Mouse (Mus musculus) heart, embryonic 11.5 days (tissue): ENCODE results near the gene Gm20425. TPM values are rescaled to one million over a fixed set of nuclear protein-coding genes. Genes with fewer than 3 reads are reported as not detected.

Experiments
- ATAC-seq: fragments of 200-750 bp; cut with Nextera tagmentation; replicated peaks from 2 replicates; pipeline ENCODE4 v1.8.0; 2017; ENCODE audit warnings: moderate library complexity; ENCODE audit not compliant: insufficient number of reproducible peaks, low FRiP score, low TSS enrichment
- H3K27ac ChIP-seq: fragments of 300-500 bp; sonication (generic); 2 replicates; pipeline ENCODE4 v1.5.1; 2014; ENCODE audit warnings: mild to moderate bottlenecking, low read depth, low read length
- H3K27me3 ChIP-seq: fragments of 300-500 bp; sonication (generic); 2 replicates; pipeline ENCODE4 v1.6.1; 2014; ENCODE audit warnings: mild to moderate bottlenecking, low read length, mixed read lengths; ENCODE audit not compliant: control insufficient read depth, insufficient read depth
- H3K36me3 ChIP-seq: fragments of 300-500 bp; sonication (generic); 2 replicates; pipeline ENCODE4 v1.6.1; 2014; ENCODE audit warnings: mild to moderate bottlenecking, low read length, moderate library complexity, mixed read lengths; ENCODE audit not compliant: control insufficient read depth, insufficient read depth
- H3K4me1 ChIP-seq: fragments of 300-500 bp; sonication (generic); 2 replicates; pipeline ENCODE4 v1.6.1; 2014; ENCODE audit warnings: low read length; ENCODE audit not compliant: control insufficient read depth, insufficient read depth
- H3K4me2 ChIP-seq: fragments of 300-500 bp; sonication (generic); 2 replicates; pipeline ENCODE4 v1.6.1; 2014; ENCODE audit warnings: mild to moderate bottlenecking, moderate library complexity
- H3K4me3 ChIP-seq: fragments of 300-500 bp; sonication (generic); 2 replicates; pipeline ENCODE4 v1.5.1; 2014; ENCODE audit warnings: low read depth, low read length
- H3K9ac ChIP-seq: fragments of 300-500 bp; sonication (generic); 2 replicates; pipeline ENCODE4 v1.6.1; 2014; ENCODE audit warnings: mild to moderate bottlenecking, low read depth, low read length, moderate library complexity
- H3K9me3 ChIP-seq: fragments of 300-500 bp; sonication (generic); replicated peaks from 2 replicates; pipeline ENCODE4 v1.6.1; 2016; ENCODE audit warnings: low read length; ENCODE audit not compliant: control insufficient read depth
- WGBS: fragments of 180-500 bp; shearing (Covaris S2); extraction: QIAGEN DNeasy Blood & Tissue Kit; methylation state at CpG from one replicate; pipeline ENCODE4 v1.1.7; 2014; ENCODE audit not compliant: insufficient replicate concordance; 5-methylcytosine and 5-hydroxymethylcytosine counted together
- polyA plus RNA-seq: library from polyadenylated mRNA; unstranded; fragments of >200 nt; fragmentation: Nextera tagmentation; extraction: Ambion mirVana; gene quantifications from 2 replicates; pipeline ENCODE4 v1.2.1, GENCODE M21; 2014

Gene Gm20425
- polyA plus RNA-seq, 1 experiment from 2014 or later, result 2.0 TPM

GRCm38 (mm10) chr9:103143881-103144280 lies 86.2 kb downstream of the Gm20425 start:
- Histone ChIP-seq H3K9ac (no peak overlapping the region), H3K4me2 (no peak overlapping the region), H3K27me3 (no peaks in the 10 kb centered on the region), H3K36me3 (no peaks in the 10 kb centered on the region), H3K4me3 (no peak overlapping the region), H3K9me3 (no peaks in the 10 kb centered on the region), H3K4me1 (peaks cover 18% of the 10 kb centered on the region), H3K27ac (no peak overlapping the region)
- no peak for ATAC-seq
- 39% methylated on average over 4 of the region's 4 CpGs for WGBS

GRCm38 (mm10) chr9:103141266-103141665 lies 88.8 kb downstream of the Gm20425 start:
- H3K9me3 ChIP-seq, result no peaks in the 10 kb centered on the region
- H3K27me3 ChIP-seq, result no peaks in the 10 kb centered on the region
- no peak overlapping the region for H3K9ac ChIP-seq
- H3K4me1 ChIP-seq, result peaks cover 27% of the 10 kb centered on the region
- peak overlapping the region; percentile 62; the same call in 1 of the 2 replicates for H3K27ac ChIP-seq
- H3K4me3 ChIP-seq, result no peak overlapping the region
- H3K36me3 ChIP-seq, result no peaks in the 10 kb centered on the region
- no peak for ATAC-seq
- WGBS, result 60% methylated on average over 7 of the region's 7 CpGs
- no peak overlapping the region for H3K4me2 ChIP-seq

GRCm38 (mm10) chr9:103140384-103140783 lies 89.7 kb downstream of the Gm20425 start:
- Histone ChIP-seq H3K27me3 (no peaks in the 10 kb centered on the region), H3K4me3 (no peak overlapping the region), H3K4me2 (no peak overlapping the region), H3K36me3 (no peaks in the 10 kb centered on the region), H3K27ac (no peak overlapping the region), H3K9me3 (no peaks in the 10 kb centered on the region), H3K9ac (no peak overlapping the region), H3K4me1 (peaks cover 26% of the 10 kb centered on the region)
- 72% methylated on average over 6 of the region's 6 CpGs for WGBS
- no peak for ATAC-seq

Other genes with a start within 250 kb of the Gm20425 start
- gene Slco2a1, start 241.6 kb downstream of the Gm20425 start, polyA plus RNA-seq, result 4.4 and 5.3 TPM in 2 replicates
- 1.4 and 1.7 TPM in 2 replicates for gene Rab6b, start 118.5 kb downstream of the Gm20425 start, polyA plus RNA-seq
- gene Srprb, start 28.2 kb downstream of the Gm20425 start, polyA plus RNA-seq, result 47.3 and 50.6 TPM in 2 replicates
- gene Trf, start 137 bp upstream of the Gm20425 start, polyA plus RNA-seq, result 45.7 and 88.4 TPM in 2 replicates
- gene 1300017J02Rik, start 74.8 kb upstream of the Gm20425 start, polyA plus RNA-seq, result 7.3 and 7.9 TPM in 2 replicates
- 53.8 and 58.2 TPM in 2 replicates for gene Topbp1, start 74.9 kb upstream of the Gm20425 start, polyA plus RNA-seq
- gene Cdv3, start 135.5 kb upstream of the Gm20425 start, polyA plus RNA-seq, result 76.8 and 109 TPM in 2 replicates